Mouse (Mus musculus): ENCODE measurements around the gene Selenoi.
"Not testable (repeated sequence)": the region's sequence is repeated elsewhere in the genome, so short reads cannot be mapped to it uniquely, and the experiment has no call there.

Gene Selenoi

GRCm38 (mm10) chr5:30232271-30232971 lies at the start of gene Selenoi:
TSS of gene Selenoi (plus strand) at chr5:30232581.
- peak; percentile 96 for DNase-seq (ENCODE audit: low read depth, low spot score)

- DNase-seq (ENCODE audit: low read depth, low spot score), result no peak
Measured at GRCm38 (mm10) chr5:30187687-30188485, 44.5 kb upstream of the Selenoi start.

- no peak for DNase-seq (ENCODE audit: low read depth, low spot score)
Measured at GRCm38 (mm10) chr5:30192452-30192851, 39.9 kb upstream of the Selenoi start.

- DNase-seq (ENCODE audit: low read depth, low spot score), result no peak
Measured at GRCm38 (mm10) chr5:30195340-30195739, 37.0 kb upstream of the Selenoi start.

- no peak for DNase-seq (ENCODE audit: low read depth, low spot score)
Measured at GRCm38 (mm10) chr5:30198257-30198656, 34.1 kb upstream of the Selenoi start.

- DNase-seq (ENCODE audit: low read depth, low spot score), result peak; percentile 51
Measured at GRCm38 (mm10) chr5:30201521-30201920, 30.9 kb upstream of the Selenoi start.

GRCm38 (mm10) chr5:30202221-30202620 lies 30.2 kb upstream of the Selenoi start:
- DNase-seq (ENCODE audit: low read depth, low spot score), result no peak

- DNase-seq (ENCODE audit: low read depth, low spot score), result no peak
Measured at GRCm38 (mm10) chr5:30203216-30203885, 29.0 kb upstream of the Selenoi start.

GRCm38 (mm10) chr5:30204441-30204840 lies 27.9 kb upstream of the Selenoi start:
- no peak for DNase-seq (ENCODE audit: low read depth, low spot score)

- no peak for DNase-seq (ENCODE audit: low read depth, low spot score)
Measured at GRCm38 (mm10) chr5:30205034-30205433, 27.3 kb upstream of the Selenoi start.

- DNase-seq (ENCODE audit: low read depth, low spot score), result no peak
Measured at GRCm38 (mm10) chr5:30205493-30205892, 26.9 kb upstream of the Selenoi start, which contains the start of gene Adgrf3. TSS of gene Adgrf3 (minus strand) at chr5:30205722.

- no peak for DNase-seq (ENCODE audit: low read depth, low spot score)
Measured at GRCm38 (mm10) chr5:30207276-30207675, 25.1 kb upstream of the Selenoi start.

- not testable (repeated sequence) for DNase-seq (ENCODE audit: low read depth, low spot score)
Measured at GRCm38 (mm10) chr5:30210758-30211157, 21.6 kb upstream of the Selenoi start.

- DNase-seq (ENCODE audit: low read depth, low spot score), result peak; percentile 44
Measured at GRCm38 (mm10) chr5:30214889-30215288, 17.5 kb upstream of the Selenoi start.

- DNase-seq (ENCODE audit: low read depth, low spot score), result no peak
Measured at GRCm38 (mm10) chr5:30215970-30216369, 16.4 kb upstream of the Selenoi start.

GRCm38 (mm10) chr5:30219715-30220114 lies 12.7 kb upstream of the Selenoi start:
- DNase-seq (ENCODE audit: low read depth, low spot score), result no peak

GRCm38 (mm10) chr5:30220666-30221065 lies 11.7 kb upstream of the Selenoi start:
- no peak for DNase-seq (ENCODE audit: low read depth, low spot score)

GRCm38 (mm10) chr5:30222681-30223080 lies 9.7 kb upstream of the Selenoi start:
- DNase-seq (ENCODE audit: low read depth, low spot score), result no peak

GRCm38 (mm10) chr5:30230901-30231300 lies 1.5 kb upstream of the Selenoi start:
- no peak for DNase-seq (ENCODE audit: low read depth, low spot score)

- DNase-seq (ENCODE audit: low read depth, low spot score), result no peak
Measured at GRCm38 (mm10) chr5:30231891-30232270, 500 bp upstream of the Selenoi start.

GRCm38 (mm10) chr5:30233042-30233441 lies 661 bp downstream of the Selenoi start:
- DNase-seq (ENCODE audit: low read depth, low spot score), result no peak

- DNase-seq (ENCODE audit: low read depth, low spot score), result no peak
Measured at GRCm38 (mm10) chr5:30233979-30234378, 1.6 kb downstream of the Selenoi start.

Measured in retina, postnatal 7 days (tissue).